Mouse (Mus musculus) liver, adult (tissue): ENCODE measurements at regions not wholly inside any gene's neighbourhood (a gene's known extent, or its start where the extent isn't known, plus 50 kb on each side); places are given as distances from the start of the nearest gene placed in this dataset.

Experiments used
- GATA4 ChIP-seq: IDR thresholded peaks from 2 replicates; pipeline ENCODE4 v1.6.1; 2014; ENCODE audit warnings: mild to moderate bottlenecking, low read length; ENCODE audit not compliant: insufficient replicate concordance

DNA sequence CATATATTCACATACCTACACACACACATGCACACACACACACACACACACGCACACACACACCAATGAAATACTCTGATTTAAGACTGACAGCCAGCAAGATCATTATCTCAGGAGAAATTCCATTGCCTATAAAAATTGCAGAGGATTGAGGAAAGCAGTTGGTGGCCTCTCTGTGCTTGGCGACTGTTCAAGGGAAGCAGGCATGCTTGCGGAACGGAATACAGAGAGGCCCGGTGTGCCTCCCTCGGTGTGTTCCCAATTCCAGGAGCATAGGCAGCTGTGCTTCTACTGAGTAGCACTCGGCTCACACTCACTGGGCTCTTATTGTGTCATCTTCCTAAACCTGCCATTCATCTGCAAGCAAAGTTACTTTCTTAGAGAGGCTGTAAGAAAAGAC, 310.3 kb upstream of the Mki67 start:
- no peak for TF ChIP-seq GATA4

DNA sequence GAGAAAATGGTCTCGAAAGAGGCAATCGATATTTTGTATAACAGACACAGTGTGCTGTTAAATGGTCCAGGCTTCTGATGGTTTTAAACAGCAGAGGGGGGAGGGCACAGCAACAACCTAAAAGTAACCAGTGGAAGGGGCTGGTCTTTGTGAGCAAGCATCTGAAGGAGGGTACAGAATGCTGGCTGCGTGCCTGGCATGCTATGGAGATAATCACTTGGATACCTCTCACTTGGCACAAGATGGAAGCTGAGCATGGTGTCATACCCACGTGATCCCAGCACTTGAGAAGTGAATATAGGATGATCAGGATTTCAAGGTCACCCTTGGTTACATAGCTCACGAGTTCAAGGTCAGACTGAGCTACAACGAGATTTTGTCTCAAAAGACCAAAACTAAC, 315.9 kb upstream of the Mki67 start:
- TF ChIP-seq GATA4 = no peak

DNA sequence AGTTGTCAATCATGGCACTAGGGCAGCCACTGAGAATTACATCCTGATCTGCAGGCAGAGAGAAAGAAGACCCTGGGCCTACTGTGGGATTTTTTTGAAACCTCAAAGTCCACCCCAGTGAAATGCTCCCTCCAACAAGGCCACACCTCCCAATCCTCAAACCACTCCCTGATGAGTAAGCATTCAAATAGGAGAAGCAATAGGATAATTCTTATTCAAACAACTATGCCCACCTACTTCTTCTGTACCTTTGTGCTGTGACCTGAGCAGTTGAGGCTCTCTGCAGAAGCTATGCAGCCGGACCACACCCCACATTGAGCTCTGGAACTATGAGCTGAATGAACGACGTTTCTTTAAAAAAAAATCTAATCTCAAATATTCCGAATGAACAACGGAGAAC, 317.4 kb upstream of the Mki67 start:
- no peak for TF ChIP-seq GATA4

DNA sequence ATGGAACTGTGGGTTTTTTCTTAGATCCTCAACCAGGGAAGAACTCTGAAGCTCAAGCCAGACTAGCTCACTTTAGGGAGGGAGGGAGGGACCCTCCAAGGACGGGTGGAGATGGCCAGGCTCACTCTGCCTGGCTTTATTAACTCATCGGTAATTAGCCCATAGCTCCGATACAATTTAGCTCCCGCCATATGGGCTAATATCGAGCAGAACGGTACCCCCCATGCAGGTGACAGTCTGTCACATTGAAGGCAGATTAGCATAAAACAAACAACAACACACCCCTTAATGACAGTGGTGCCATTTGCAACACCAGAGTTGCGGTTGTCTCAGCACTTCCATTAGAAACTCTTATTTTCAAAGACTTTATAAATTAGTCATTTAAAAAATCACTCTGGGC, 319.6 kb upstream of the Mki67 start:
- TF ChIP-seq GATA4 = no peak

DNA sequence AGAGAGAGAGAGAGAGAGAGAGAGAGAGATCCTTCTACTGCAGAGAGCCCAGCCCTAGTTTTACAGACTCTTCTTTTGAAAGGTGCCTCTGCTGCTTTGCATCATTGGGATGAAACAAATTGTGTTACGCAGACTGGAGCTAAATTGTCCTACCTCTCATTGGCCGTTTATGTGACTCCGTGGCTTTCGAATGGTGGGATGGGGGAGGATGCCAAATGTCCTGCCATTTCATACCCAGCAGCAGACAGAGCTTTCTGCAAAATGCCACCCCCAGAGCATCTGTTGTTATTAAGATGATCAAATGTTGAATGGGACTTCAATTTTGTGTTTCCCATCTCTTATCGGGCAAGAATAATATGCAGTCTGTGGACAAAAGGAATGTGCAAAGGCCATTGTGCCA, 321.9 kb upstream of the Mki67 start:
- TF ChIP-seq GATA4 = no peak

DNA sequence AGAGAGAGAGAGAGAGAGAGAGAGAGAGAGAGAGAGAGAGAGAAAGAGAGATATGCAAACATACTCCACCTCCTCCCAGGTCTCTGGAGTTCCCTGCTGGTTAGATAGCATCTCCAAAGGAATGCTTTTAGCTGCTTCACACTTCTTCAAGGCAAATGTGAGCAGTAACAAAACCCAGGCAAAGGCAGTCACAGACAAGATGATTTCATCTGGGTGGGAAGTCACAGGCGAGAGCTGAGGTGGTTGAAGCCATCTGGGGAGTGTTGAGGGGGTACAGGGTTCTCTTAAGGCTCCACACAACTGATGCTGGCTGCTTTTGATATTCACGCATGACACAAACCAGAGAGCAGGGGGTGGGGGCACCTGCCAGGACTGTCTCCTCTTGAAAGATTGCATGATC, 322.7 kb upstream of the Mki67 start:
- TF ChIP-seq GATA4 = no peak

DNA sequence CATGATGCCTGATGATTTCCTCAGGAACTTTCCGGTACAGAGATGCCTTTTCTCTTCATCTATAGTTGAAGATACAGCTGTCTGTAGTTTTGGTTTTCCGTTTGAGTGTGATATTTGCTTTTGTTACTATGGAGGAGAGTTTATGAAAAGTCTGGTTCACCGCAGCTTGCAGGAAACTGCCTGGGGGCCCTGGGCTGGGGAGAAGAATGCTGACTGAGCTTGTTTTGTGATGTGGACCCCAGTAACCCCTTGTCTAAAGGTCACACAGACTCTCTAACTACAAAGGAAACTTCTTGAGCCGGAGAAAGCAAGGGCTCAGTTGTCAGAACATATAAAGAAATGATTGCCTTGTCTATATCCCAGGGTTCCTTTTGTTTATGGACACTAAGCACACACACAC, 325.8 kb upstream of the Mki67 start:
- TF ChIP-seq GATA4 = no peak

DNA sequence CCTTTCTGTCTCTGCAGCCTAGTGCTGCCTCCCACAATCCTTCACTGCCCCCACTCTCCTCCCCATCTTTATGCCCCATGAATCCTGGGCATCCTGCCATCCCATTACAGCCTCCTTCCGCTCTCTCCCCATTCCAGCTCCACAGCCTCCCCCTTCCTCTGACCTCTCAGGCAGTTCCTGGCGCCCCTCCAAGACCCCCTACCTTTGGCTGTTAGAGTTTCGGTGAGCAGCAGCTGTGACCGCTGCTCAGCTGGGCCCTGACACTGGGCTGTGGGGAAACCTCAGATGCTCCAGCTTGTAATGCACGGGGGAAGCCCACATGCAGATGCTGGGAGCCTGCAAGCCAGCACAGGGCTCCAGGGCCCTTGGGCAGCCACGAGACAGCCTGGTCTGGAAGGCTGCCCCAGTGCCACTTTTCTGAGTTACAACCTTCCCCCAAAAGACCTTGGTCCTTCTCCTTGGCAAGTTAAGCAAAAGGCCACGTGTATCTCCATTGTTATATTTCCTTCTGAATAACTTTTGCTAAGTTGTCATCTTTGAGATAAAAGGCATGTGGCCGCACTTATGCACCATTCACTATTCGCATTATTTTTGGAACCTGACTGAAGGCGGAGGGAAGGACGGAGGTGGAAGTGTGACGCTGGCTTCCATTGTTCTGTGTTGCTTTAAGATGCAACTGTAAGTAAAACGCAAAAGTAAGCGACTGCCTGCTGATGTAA, 330.6 kb upstream of the Mki67 start:
- no peak for TF ChIP-seq GATA4

DNA sequence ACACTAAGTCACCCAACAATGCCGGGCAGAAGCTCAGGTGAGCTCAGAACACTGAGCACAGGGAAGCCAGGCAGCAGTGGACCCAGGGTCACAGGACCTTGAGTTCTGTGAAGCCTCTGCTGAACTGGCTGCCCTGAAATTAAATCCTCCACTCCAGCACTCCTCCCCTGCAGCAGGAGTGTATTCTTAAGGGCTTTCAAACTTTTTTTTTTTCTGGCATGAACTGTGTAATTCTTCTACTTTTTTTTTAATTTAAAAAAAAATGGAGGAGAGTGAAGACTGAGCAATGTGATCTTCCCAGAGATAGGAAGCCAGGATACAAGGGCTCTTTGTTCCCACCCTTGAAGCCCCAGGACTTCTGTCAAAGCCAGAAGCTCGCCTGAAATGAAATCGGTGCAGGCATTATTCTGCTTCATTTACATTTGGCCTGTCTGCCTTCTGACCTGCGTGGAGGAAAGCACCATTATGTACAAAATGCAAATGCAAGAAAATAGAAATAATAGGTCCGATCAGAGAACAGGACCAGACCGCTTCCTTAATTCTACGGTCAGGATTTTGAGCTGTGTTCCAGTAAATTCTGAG, 331.3 kb upstream of the Mki67 start:
- TF ChIP-seq GATA4 = no peak

DNA sequence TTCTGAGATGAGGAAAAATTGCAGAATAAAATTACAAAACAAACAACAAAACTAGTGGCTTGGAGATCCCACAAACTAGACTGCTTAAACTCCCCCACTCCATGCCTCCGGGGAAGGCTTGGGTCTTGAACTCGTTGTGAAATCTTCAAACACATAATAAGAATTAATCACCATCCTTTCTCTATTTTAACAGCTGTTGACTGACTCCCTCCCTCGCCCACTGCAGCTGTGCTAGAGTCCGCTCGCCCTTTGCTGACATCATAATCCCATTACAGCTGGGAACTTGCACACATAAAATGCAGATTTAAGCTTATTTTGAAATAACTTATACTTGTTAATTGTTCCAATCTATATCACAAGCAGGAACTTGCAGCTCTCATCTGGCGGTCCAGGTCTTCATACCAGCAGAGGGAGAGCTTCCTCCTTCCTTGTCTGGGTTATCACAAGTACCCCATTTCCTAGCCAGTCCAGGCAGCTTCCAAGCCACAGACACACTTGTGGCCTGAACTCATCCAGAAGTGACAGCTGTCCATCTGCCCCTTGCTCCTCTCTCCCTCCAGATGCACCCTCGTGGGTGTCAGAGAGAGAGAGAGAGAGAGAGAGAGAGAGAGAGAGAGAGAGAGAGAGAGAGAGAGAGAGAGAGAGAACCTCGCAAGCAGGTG, 332.9 kb upstream of the Mki67 start:
- no peak for TF ChIP-seq GATA4

DNA sequence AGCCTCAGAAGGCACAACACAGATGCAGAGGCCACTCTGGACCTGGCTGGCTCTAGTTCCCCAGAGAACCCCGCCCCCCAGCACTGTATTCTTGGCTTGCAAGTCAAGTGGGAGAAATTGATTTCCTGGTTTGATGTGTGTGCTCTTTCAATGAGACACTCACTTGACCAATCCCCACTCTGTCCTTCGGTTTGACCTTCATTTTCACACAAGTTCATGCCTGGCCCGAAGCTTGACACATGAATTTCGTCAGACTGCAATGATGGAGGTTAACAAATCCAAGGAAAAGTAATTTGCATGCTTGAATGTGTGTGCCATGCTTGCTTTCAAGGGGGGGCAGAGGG, 333.4 kb upstream of the Mki67 start:
- no peak for TF ChIP-seq GATA4

DNA sequence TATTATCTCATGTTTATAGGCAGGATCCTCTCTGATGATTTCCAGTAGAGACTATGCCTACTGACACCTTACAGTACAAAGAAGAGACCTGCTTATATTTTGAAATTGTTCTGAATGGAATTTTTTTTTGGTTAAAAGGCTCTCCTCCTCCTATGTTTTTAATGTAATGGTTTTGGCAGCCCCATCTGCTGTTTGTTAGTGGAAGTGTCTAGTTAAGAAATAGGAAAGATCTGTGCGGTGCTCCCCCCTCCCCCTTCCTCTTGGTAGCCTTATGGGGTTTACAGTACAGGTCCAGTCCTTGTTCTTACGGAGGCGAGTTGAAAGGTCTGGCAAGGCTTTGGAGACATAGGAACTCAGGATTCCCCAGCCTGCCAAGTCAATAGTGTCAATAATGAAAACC, 334.0 kb upstream of the Mki67 start:
- no peak for TF ChIP-seq GATA4

DNA sequence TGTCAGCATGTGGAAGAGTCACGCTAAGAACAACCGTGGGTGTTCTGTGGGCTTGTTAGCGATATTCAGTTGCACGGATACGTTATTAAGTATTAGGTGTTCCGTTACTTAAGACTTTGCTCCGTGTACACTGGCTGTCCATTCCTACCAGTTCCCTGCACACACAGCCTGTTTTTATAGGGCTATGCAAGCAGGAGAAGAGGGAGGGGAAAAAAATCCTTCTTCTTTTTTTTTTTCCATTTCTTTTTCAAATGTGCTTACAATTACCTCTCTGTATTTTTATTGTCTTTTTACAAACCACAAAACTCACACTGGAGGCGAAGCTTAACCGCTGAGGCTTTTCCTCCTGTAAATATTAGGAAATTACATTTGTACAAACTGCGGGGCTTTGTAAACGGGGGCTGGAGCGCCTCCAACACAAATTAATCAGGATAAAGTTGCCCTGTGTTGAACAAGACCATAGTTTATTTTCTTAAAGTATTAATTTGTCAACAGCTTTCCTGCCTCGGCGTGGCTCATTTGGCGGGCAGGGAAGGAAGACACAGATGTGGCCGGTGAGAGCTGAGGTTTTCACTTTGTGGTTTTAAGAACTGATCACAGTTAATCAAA, 340.8 kb upstream of the Mki67 start:
- TF ChIP-seq GATA4 = no peak

DNA sequence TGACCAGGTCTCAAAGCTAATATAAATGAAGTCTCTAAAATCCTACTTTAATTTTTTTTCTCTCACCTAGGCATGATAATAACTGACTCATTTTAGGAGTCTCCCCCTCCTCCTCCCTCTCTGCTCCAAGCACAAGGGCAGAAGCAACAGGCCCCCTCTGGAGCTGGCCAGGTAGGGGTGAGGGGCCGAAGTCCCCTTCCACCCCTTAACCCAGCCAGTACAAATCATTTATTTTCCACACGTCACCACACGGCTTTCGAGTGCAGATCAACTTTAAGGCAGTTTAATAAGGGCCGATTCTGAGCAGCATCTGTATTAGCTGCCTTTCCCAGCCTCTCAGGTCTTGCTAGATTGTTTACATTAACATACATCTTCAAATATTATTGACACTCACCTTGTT, 342.2 kb upstream of the Mki67 start:
- no peak for TF ChIP-seq GATA4

DNA sequence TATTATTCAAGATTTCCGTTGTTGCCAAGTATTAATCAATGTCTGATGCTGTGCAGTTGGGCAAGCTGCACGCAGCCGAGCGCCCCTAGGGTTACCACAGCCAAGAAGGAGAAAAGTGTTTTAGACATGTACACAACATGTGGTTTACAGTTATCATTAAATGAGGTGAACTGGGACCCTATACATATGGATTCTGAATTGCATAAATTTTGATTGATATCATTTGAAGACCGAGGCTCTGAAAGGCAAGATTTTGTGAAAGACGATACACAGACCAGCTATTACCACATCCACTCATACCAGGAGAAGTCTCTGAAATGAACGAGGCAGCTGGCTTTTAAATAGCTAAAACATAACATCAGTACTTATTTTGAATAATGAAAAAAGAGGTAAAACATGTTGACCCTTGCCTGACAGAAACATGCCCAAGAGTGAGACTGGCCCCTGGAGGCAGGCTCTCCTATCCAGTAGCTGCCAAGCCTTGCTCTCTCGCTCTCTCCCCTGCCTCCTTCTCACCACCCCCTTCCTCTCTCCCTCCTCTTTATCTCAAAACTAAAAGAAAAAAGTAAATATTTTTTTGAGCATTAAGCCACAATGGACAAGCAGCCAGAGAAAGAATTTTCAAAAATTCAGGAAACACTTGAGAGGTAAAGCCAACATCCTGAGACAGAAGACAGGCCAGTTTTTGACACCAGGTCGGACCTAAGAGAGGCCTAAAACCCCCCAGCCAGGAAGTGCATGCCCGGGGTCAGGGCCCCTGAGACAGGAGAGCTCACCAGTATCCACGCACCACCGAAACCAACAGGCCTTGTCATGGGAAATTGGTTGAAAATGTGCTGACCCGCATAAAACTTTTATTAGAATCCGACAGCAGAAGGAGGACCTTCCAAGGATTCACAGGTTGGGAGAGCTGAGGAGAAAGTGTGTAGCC, 342.9 kb upstream of the Mki67 start:
- TF ChIP-seq GATA4 = no peak
